Mouse (Mus musculus) B cell, adult 67 days (primary cell): ENCODE measurements around the gene Hebp2. TPM values are rescaled to one million over a fixed set of nuclear protein-coding genes. Genes with fewer than 3 reads are reported as not detected.

Experiments used
- total RNA-seq, 2 experiments: library from RNA; stranded (reverse); gene quantifications; 4 replicates each; pipeline ENCODE4 v1.2.4; 2023

Hebp2 gene
- total RNA-seq, result not detected

DNA sequence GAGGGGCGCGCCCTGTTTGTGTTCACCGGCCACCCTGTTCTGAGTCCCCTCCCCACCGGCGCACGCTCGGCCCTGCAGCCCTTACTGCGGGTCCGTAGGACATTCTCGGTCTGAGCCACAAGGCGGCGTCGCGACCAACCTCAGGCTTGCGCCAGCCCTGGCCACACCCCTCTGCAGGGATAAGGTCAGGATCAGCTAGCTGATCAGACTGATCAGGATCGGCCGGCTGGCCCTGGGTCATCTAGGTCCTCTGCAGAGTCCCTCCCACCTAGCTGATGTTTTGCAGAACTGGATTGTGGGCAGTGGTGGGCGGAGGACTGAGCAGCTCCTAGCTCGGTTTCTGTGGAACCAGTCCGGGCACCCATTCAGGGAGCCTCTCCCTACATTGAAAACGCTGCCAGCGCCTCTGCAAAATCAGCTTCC, at the start of gene Hebp2:
Gene Hebp2, minus strand, starts transcription at position 264 of the 423 bp plus-strand sequence.

Other genes with a start within 250 kb of the Hebp2 start
- gene Nhsl1, start 227.1 kb downstream of the Hebp2 start, total RNA-seq, result 1 to 10 TPM in 1 of 2 experiments, under 1 TPM in 1; 0.52 to 3.0 TPM
- not detected for gene Arfgef3, start 197.9 kb upstream of the Hebp2 start, total RNA-seq
- gene Gm4922, start 240.7 kb upstream of the Hebp2 start, total RNA-seq, result not detected